Mouse (Mus musculus) central nervous system, embryonic 11.5 days (tissue): ENCODE measurements around the gene Gstk1. TPM values are rescaled to one million over a fixed set of nuclear protein-coding genes. Genes with fewer than 3 reads are reported as not detected.

Experiments used
- polyA plus RNA-seq: library from polyadenylated mRNA; depleted of rRNA; stranded (reverse); fragments of >200 nt; gene quantifications from 2 replicates; pipeline ENCODE4 v1.2.3, GENCODE M21; 2012; rRNA removed

The Gstk1 gene
- polyA plus RNA-seq = 11.7 and 18.5 TPM in 2 replicates

DNA sequence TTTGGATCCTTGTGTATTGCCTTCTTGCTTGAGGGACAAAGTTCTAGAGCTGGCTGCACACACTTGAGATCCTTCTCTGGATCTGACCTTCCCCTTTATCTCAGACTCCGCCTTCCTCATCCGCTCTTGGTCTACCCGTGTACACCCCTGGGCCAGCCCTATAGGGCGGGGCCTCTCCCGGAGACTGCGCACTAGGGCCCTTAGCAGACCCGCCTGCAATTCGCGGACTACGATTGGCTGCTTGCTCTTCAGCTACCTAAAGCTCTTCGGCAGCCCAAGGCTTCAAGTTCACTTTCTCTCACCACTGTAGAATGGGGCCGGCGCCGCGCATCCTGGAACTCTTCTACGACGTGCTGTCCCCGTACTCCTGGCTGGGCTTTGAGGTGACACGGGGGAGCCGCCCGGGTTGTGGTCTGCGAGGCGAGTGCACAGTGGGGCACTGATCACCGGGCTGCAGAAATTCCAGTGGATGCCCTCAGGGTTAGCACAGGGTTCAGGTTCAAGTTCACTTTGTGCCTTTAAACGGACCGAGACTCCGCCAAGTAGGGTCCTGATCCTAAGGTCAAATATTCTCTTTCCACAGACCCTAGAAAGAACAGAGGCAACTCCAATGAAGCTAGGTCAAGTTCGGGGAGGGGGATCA, at the start of gene Gstk1:
Gene Gstk1 (plus strand): TSS at position 225 of the 643 bp plus-strand sequence.

DNA sequence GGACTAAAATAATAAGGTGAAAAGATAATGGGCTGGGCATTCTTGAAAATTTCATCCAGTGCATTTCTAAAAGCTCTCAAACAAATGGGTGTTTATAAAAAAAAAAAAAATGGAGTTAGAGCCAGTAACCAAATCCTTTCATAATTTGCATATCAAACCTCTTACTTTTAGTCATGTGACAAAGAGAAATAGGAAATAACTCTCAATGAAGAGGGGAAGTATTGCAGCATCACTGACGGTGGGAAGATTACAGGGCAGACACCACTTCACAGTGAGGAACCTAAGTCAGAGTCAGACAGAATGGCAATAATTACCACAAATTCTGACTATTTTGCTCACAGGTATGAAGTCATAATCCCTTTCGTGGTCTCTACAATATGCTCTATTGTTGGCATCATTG, 30.7 kb upstream of the Gstk1 start, which contains the start of gene Tas2r144:
Gene Tas2r144 (plus strand): TSS at position 301 of the 400 bp plus-strand sequence.

DNA sequence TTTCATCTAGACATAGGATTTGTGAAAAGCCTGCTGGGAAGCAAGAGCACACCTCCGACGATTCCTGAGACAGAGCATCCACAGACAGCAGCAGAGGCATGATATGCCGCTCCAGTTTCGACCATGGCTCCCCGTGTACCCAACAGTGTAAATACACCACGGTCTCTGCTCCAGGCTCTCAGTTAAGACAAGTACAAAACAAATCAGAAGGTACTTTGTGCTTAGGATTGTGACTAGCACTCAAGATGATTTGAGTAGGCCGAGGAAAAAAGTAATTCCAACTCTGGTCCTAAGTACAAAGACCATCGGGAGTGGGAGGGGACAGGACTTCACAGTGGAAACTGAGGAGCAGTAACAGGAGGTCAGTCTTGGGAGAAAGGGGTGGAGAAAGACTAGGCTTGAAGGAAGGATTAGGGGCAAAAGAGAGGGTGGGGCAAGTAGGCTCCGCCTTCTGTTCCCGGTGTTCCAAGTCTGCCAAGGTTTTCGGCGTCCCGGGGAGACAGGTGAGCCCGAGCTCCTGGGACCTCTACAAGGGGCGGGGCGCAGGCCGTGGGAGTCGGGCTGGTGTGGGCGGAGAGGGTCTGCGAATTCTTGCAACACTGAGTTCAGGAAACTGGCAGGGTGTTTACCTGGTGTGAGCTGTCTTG, 15.9 kb downstream of the Gstk1 start, which contains the start of gene Tmem139:
Gene Tmem139 (plus strand): TSS at position 447 of the 647 bp plus-strand sequence.

DNA sequence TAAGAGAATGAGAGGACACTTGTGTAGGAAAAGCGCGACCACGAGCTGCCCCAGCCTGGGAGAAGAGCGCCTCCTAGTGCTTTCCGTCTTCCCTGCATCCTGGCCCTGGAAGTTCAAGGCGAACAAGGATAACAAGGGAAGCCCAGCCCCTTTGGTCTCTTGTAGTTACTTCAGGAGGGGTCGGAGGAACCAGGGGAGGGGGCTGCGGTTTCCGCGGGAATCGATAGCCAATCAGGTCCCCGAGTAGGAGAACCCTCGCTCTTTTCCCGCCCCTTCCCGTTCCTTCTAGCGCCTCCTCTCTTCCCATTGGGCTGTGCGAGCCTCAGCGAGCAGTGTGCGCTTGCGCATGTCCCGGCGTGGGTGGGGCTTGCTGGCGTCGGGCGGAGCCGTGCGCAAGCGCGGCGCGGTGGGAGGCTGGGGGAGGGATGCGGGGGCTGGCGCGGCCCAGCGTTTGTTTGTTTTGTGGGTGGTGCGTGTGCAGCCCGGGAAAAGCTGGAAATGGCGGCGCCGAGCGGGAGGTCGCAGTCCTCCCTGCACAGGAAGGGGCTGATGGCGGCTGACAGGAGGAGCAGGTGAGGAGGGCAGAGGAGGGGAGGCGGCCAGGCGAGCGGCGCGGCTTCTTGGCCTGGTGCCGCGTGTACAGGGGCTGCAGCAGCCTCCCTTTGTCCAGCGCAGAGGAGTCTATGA, 19.0 kb downstream of the Gstk1 start, which contains the start of gene Casp2:
Gene Casp2 (plus strand): TSS at position 360 of the 687 bp plus-strand sequence.

DNA sequence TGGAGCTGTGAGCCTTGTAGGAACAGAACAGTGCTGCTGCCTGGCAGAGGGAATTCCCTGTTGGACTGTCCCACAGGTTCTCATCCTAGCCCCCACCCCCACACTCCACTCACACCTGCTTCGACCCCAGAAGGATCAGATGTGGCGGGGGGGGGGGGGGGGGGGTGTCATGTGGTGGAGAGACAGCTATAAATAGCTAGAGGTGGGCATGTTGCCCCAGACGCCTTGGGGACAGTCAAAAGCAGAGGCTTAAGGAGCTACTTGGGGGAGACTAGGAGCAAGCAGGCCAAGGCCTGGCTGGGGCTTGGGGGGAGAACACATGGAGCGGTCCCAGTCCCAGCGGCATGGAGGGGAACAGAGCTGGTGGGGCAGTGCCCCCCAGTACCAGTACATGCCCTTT, 40.7 kb downstream of the Gstk1 start, which contains the start of gene Clcn1:
Gene Clcn1 (plus strand): TSS at position 238 of the 400 bp plus-strand sequence.

Other genes starting within 250 kb of the Gstk1 start
- gene Sva, start 207.5 kb upstream of the Gstk1 start, polyA plus RNA-seq = not detected in 2 replicates
- gene Tas2r139, start 105.0 kb upstream of the Gstk1 start, polyA plus RNA-seq = not detected in 2 replicates
- not detected in 2 replicates for gene Tas2r144, start 30.6 kb upstream of the Gstk1 start, polyA plus RNA-seq
- gene Tmem139, start 16.0 kb downstream of the Gstk1 start, polyA plus RNA-seq = 0.35 and 0.87 TPM in 2 replicates
- gene Casp2, start 19.1 kb downstream of the Gstk1 start, polyA plus RNA-seq = 79.0 and 114 TPM in 2 replicates
- 8.6 and 9.3 TPM in 2 replicates for gene Clcn1, start 40.8 kb downstream of the Gstk1 start, polyA plus RNA-seq
- gene Fam131b, start 78.7 kb downstream of the Gstk1 start, polyA plus RNA-seq = 10.4 and 12.3 TPM in 2 replicates
- 57.3 and 91.0 TPM in 2 replicates for gene Zyx, start 103.7 kb downstream of the Gstk1 start, polyA plus RNA-seq
- gene Epha1, start 127.3 kb downstream of the Gstk1 start, polyA plus RNA-seq = 1.9 and 3.1 TPM in 2 replicates
- gene Tas2r143, start 154.3 kb downstream of the Gstk1 start, polyA plus RNA-seq = 0.14 TPM in 1 of 2 replicates, not detected in the other
- 0.09 TPM in 1 of 2 replicates, not detected in the other for gene Tas2r135, start 159.5 kb downstream of the Gstk1 start, polyA plus RNA-seq
- gene Tas2r126, start 188.6 kb downstream of the Gstk1 start, polyA plus RNA-seq = not detected in 2 replicates
- gene Olfr458, start 219.3 kb downstream of the Gstk1 start, polyA plus RNA-seq = not detected in 2 replicates
- not detected in 2 replicates for gene Olfr457, start 230.4 kb downstream of the Gstk1 start, polyA plus RNA-seq
- gene Olfr456, start 241.3 kb downstream of the Gstk1 start, polyA plus RNA-seq = not detected in 2 replicates